Mouse (Mus musculus) MEL (cell line): ENCODE measurements around the gene Arhgef39. TPM values are rescaled to one million over a fixed set of nuclear protein-coding genes. Genes with fewer than 3 reads are reported as not detected.

Experiments
- DNase-seq: peaks from one replicate; pipeline ENCODE4 v3.0.0; 2011; ENCODE audit warnings: low read depth, low spot score
- H3K27ac ChIP-seq: 2 replicates; pipeline ENCODE4 v1.5.1; 2012; ENCODE audit warnings: low read depth, mild to moderate bottlenecking, control low read depth, low read length, moderate library complexity; ENCODE audit not compliant: control insufficient read depth
- H3K27me3 ChIP-seq, 2 experiments: fragments of 150-350 bp in 1 of 2; sonication (generic) in 1 of 2; 2 replicates each; pipeline ENCODE4 v1.6.1; 2012; ENCODE audit warnings: low read length in 2 of 2, mild to moderate bottlenecking in 2 of 2, improper control_type of control experiment in 1 of 2, moderate library complexity in 1 of 2; ENCODE audit not compliant: insufficient read depth in 2 of 2, control insufficient read depth in 1 of 2
- H3K36me3 ChIP-seq, 2 experiments: 2 replicates each; pipeline ENCODE4 v1.6.1; 2012 to 2014; ENCODE audit warnings: low read length in 2 of 2, improper control_type of control experiment in 1 of 2, inconsistent platforms in 1 of 2, mild to moderate bottlenecking in 1 of 2; ENCODE audit not compliant: insufficient read depth in 2 of 2, control insufficient read depth in 1 of 2
- H3K4me1 ChIP-seq, 2 experiments: fragments of 150-350 bp in 1 of 2; sonication (generic) in 1 of 2; 2 replicates each; pipeline ENCODE4 v1.6.1; 2012; ENCODE audit warnings: low read length in 2 of 2, improper control_type of control experiment in 1 of 2, mild to moderate bottlenecking in 1 of 2; ENCODE audit not compliant: insufficient read depth in 2 of 2, control insufficient read depth in 1 of 2
- H3K4me3 ChIP-seq, 2 experiments: fragments of 150-350 bp in 1 of 2; sonication (generic) in 1 of 2; 2 replicates each; pipeline ENCODE4 v1.5.1; 2012; ENCODE audit warnings: low read depth in 2 of 2, low read length in 2 of 2, mild to moderate bottlenecking in 2 of 2, moderate library complexity in 2 of 2, control low read depth in 1 of 2, improper control_type of control experiment in 1 of 2; ENCODE audit not compliant: control insufficient read depth in 1 of 2, insufficient read depth in 1 of 2
- H3K79me2 ChIP-seq: 2 replicates; pipeline ENCODE4 v1.6.1; 2012; ENCODE audit warnings: mild to moderate bottlenecking, low read length, moderate library complexity; ENCODE audit not compliant: control insufficient read depth, poor library complexity, insufficient read depth
- H3K9ac ChIP-seq: 2 replicates; pipeline ENCODE4 v1.6.1; 2012; ENCODE audit warnings: low read depth, mild to moderate bottlenecking, control low read depth, low read length, moderate library complexity; ENCODE audit not compliant: control insufficient read depth, poor library complexity, severe bottlenecking
- H3K9me3 ChIP-seq: fragments of 150-350 bp; sonication (generic); replicated peaks from 2 replicates; pipeline ENCODE4 v1.6.1; 2012; ENCODE audit warnings: mild to moderate bottlenecking, low read length, improper control_type of control experiment, moderate library complexity; ENCODE audit not compliant: insufficient read depth
- BHLHE40 ChIP-seq: IDR thresholded peaks from 2 replicates; pipeline ENCODE4 v1.6.1; 2012; ENCODE audit warnings: low read depth, mild to moderate bottlenecking, inconsistent platforms, low read length, improper control_type of control experiment, borderline replicate concordance
- GABPA ChIP-seq: IDR thresholded peaks from 2 replicates; pipeline ENCODE4 v1.6.1; 2012; ENCODE audit warnings: low read depth, mild to moderate bottlenecking, inconsistent platforms, low read length, improper control_type of control experiment, moderate library complexity
- MAFK ChIP-seq: IDR thresholded peaks from 2 replicates; pipeline ENCODE4 v1.6.1; 2011; ENCODE audit warnings: low read depth, mild to moderate bottlenecking, low read length, improper control_type of control experiment, borderline replicate concordance
- MAX ChIP-seq: IDR thresholded peaks from 2 replicates; pipeline ENCODE4 v1.6.1; 2011; ENCODE audit warnings: low read length, improper control_type of control experiment
- MEF2A ChIP-seq: IDR thresholded peaks from 2 replicates; pipeline ENCODE4 v1.6.1; 2014; ENCODE audit warnings: low read depth, mild to moderate bottlenecking, inconsistent platforms, low read length, improper control_type of control experiment; ENCODE audit not compliant: poor library complexity, insufficient replicate concordance, severe bottlenecking; ENCODE audit errors: extremely low read depth
- MYB ChIP-seq: IDR thresholded peaks from 2 replicates; pipeline ENCODE4 v1.6.1; 2011; ENCODE audit warnings: mild to moderate bottlenecking, low read depth, low read length, improper control_type of control experiment
- NELFE ChIP-seq: IDR thresholded peaks from 2 replicates; pipeline ENCODE4 v1.6.1; 2011; ENCODE audit warnings: low read depth, low read length, improper control_type of control experiment
- NRF1 ChIP-seq: IDR thresholded peaks from 2 replicates; pipeline ENCODE4 v1.6.1; 2014; ENCODE audit warnings: low read depth, mild to moderate bottlenecking, inconsistent platforms, low read length, improper control_type of control experiment, moderate library complexity; ENCODE audit not compliant: poor library complexity, insufficient read depth, severe bottlenecking
- POLR2A ChIP-seq, 2 experiments: IDR thresholded peaks; 2 replicates each; pipeline ENCODE4 v1.6.1; 2011 to 2012; ENCODE audit warnings: low read length in 2 of 2, mild to moderate bottlenecking in 2 of 2, control low read depth in 1 of 2, improper control_type of control experiment in 1 of 2, low read depth in 1 of 2, moderate library complexity in 1 of 2; ENCODE audit not compliant: control insufficient read depth in 1 of 2, insufficient read depth in 1 of 2, poor library complexity in 1 of 2
- POLR2AphosphoS2 ChIP-seq: IDR thresholded peaks from 2 replicates; pipeline ENCODE4 v1.6.1; 2011; ENCODE audit warnings: low read length, improper control_type of control experiment
- RAD21 ChIP-seq: IDR thresholded peaks from 2 replicates; pipeline ENCODE4 v1.6.1; 2011; ENCODE audit warnings: mild to moderate bottlenecking, low read depth, low read length, improper control_type of control experiment
- SIN3A ChIP-seq: IDR thresholded peaks from 2 replicates; pipeline ENCODE4 v1.6.1; 2012; ENCODE audit warnings: low read length, improper control_type of control experiment, inconsistent platforms
- SMC3 ChIP-seq: IDR thresholded peaks from 2 replicates; pipeline ENCODE4 v1.6.1; 2011; ENCODE audit warnings: low read depth, low read length, improper control_type of control experiment
- TBP ChIP-seq: IDR thresholded peaks from 2 replicates; pipeline ENCODE4 v1.8.0; 2011; ENCODE audit warnings: low read depth, low read length, improper control_type of control experiment
- TCF12 ChIP-seq: IDR thresholded peaks from 2 replicates; pipeline ENCODE4 v1.6.1; 2014; ENCODE audit warnings: low read depth, mild to moderate bottlenecking, inconsistent platforms, low read length, improper control_type of control experiment, moderate library complexity
- UBTF ChIP-seq: IDR thresholded peaks from 2 replicates; pipeline ENCODE4 v1.6.1; 2012; ENCODE audit warnings: low read depth, mild to moderate bottlenecking, inconsistent platforms, low read length, improper control_type of control experiment, moderate library complexity, borderline replicate concordance; ENCODE audit not compliant: insufficient read depth
- ZC3H11A ChIP-seq: IDR thresholded peaks from 2 replicates; pipeline ENCODE4 v1.6.1; 2012; ENCODE audit warnings: low read depth, mild to moderate bottlenecking, inconsistent platforms, low read length, improper control_type of control experiment
- ZKSCAN1 ChIP-seq: IDR thresholded peaks from 2 replicates; pipeline ENCODE4 v1.6.1; 2012; ENCODE audit warnings: low read depth, mild to moderate bottlenecking, inconsistent platforms, low read length, improper control_type of control experiment, moderate library complexity
- ZMIZ1 ChIP-seq: IDR thresholded peaks from 2 replicates; pipeline ENCODE4 v1.6.1; 2012; ENCODE audit warnings: low read depth, mild to moderate bottlenecking, inconsistent platforms, low read length, improper control_type of control experiment, moderate library complexity
- polyA plus RNA-seq, 2 experiments: library from polyadenylated mRNA; stranded (reverse) in 1 of 2; unstranded in 1 of 2; fragments of >175 nt in 1 of 2; fragments of >200 nt in 1 of 2; gene quantifications; 2 replicates each; pipeline versions ENCODE4 v1.2.1 to v1.2.4; 2012; ENCODE audit warnings: low replicate concordance in 2 of 2, low read depth in 1 of 2; ENCODE audit not compliant: insufficient read length in 2 of 2, insufficient read depth in 1 of 2, missing spikeins in 1 of 2
- total RNA-seq: library from RNA; depleted of rRNA; stranded (reverse); fragments of 300-350 nt; gene quantifications from 2 replicates; pipeline ENCODE4 v1.2.3, GENCODE M21; 2012

Arhgef39 gene
- total and polyA plus RNA-seq, 3 experiments = 26.3 to 56.7 TPM; not detected in 1

GRCm38 (mm10) chr4:43503506-43503905 lies 4.0 kb upstream of the Arhgef39 start:
- H3K36me3 ChIP-seq = peaks cover 0 to 13% of the 10 kb centered on the region in 2 experiments; a peak in 2 of 4 replicates
- H3K9me3 ChIP-seq = no peaks in the 10 kb centered on the region
- H3K9ac ChIP-seq = no peak overlapping the region
- H3K27me3 ChIP-seq = no peaks in the 10 kb centered on the region
- no peak overlapping the region for H3K4me3 ChIP-seq
- peaks cover 8% of the 10 kb centered on the region for H3K79me2 ChIP-seq
- no peak overlapping the region for H3K27ac ChIP-seq
- no peak for DNase-seq
- peaks cover 12 to 23% of the 10 kb centered on the region in 2 experiments for H3K4me1 ChIP-seq
- TF ChIP-seq ZC3H11A = no peak
- TF ChIP-seq ZKSCAN1 = no peak
- TF ChIP-seq GABPA = no peak
- no peak for TF ChIP-seq UBTF
- no peak for TF ChIP-seq ZMIZ1
- no peak for TF ChIP-seq SIN3A
- TF ChIP-seq NRF1 = no peak
- no peak for TF ChIP-seq TCF12

DNA sequence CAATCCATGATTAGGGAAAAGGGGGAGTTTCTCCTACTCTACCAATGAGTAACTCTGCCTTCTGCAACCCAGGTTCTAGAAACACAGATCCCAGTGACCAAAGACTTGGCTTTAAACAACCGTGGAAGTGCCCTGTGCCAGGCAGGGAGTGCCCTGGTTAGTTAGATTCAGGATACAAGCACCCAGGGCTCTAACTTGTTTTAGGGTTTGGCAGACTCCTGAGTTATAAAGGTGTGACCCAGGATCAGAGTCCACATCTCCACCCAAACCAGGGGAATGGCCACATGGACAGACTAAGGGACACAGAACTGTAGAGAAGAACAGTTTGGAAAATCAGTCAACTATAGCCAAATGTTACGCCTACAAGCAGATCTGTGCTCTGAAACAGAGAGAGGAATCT lies 3.5 kb upstream of the Arhgef39 start:
- H3K9ac ChIP-seq = no peak overlapping the region
- no peak for DNase-seq
- peaks cover 0 to 13% of the 10 kb centered on the region in 2 experiments; a peak in 2 of 4 replicates for H3K36me3 ChIP-seq
- H3K4me1 ChIP-seq = peaks cover 12 to 25% of the 10 kb centered on the region in 2 experiments
- no peaks in the 10 kb centered on the region for H3K27me3 ChIP-seq
- H3K9me3 ChIP-seq = no peaks in the 10 kb centered on the region
- H3K27ac ChIP-seq = no peak overlapping the region
- no peak overlapping the region for H3K4me3 ChIP-seq
- H3K79me2 ChIP-seq = peaks cover 8% of the 10 kb centered on the region
- TF ChIP-seq SMC3 = no peak
- TF ChIP-seq NELFE = no peak
- TF ChIP-seq TBP = no peak
- TF ChIP-seq MAFK = no peak
- TF ChIP-seq MEF2A = no peak
- no peak for TF ChIP-seq RAD21
- TF ChIP-seq POLR2AphosphoS2 = no peak
- TF ChIP-seq ZC3H11A = no peak
- no peak for TF ChIP-seq MYB
- TF ChIP-seq ZMIZ1 = no peak
- no peak for TF ChIP-seq BHLHE40
- TF ChIP-seq POLR2A (IDR thresholded peaks at IDR 0.05; ENCODE audit: control insufficient read depth in 1 of 2, insufficient read depth in 1 of 2, low read depth in 1 of 2, low read length in 2 of 2, poor library complexity in 1 of 2) = no peak
- no peak for TF ChIP-seq MAX
